Mouse (Mus musculus): ENCODE measurements around the gene Ly6g5c. TPM values are rescaled to one million over a fixed set of nuclear protein-coding genes. Genes with fewer than 3 reads are reported as not detected.

Ly6g5c gene
- total RNA-seq, 2 experiments from 2014 or later: not detected

DNA sequence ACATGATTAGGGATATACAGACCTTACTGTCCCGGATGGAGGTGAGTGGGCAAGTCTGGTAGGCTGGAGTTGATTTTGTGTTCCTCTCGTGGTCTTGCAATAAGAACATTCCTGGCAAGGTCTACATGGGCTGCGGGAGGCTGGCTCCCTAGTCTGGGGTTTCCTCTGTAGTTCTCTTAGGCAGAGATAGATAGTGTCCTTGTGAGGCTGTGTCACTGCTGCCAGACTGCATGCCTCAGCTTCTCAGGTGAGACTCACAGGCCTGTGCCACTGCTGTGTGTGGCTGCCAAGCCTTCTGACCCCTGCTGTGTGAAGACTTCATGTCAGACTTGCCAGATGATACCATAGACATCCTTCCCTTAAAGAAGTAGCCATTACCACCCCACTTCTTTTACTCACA is 31.2 kb downstream of the Ly6g5c start:
- DNase-seq (ENCODE audit: low spot score): no peak

- no peak for DNase-seq (ENCODE audit: low spot score)
Measured at GRCm38 (mm10) chr17:35140490-35140996, 32.5 kb downstream of the Ly6g5c start.

DNA sequence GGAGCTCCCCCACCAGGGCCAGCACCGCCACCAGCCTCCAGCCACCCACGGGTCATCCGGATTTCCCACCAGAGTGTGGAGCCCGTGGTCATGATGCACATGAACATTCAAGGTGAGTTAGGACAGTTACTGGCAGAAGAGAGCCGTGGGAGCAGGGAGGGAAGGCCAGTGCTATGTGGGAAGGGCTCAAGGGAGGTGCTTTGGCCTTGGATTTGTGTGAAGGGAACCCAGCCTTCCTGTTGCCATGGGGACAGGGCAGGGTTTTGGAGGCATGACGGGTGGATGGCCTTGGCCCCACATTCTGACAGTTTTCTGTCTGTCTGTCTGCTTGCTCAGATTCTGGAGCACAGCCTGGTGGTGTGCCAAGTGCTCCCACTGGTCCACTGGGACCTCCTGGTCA is 33.9 kb downstream of the Ly6g5c start:
- no peak for DNase-seq (ENCODE audit: low spot score)

DNA sequence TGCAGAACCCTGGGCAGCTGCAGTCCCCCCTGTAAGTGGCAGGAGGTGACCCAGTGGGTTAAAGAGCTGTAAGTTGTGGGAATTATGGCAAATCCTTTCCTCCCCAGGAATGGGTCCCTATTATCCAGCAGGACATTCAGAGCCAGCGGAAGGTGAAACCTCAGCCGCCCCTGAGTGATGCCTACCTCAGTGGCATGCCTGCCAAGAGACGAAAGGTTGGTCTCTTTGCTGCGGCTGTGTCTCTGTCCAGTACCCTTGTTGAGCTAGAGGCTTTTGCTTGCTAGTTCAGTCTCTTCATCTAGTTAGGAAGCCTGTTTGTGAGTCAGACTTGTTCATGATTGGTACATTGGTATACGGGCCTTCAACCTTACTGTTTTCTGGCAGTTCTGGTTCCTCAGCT is 38.1 kb downstream of the Ly6g5c start:
- no peak for DNase-seq (ENCODE audit: low spot score)

DNA sequence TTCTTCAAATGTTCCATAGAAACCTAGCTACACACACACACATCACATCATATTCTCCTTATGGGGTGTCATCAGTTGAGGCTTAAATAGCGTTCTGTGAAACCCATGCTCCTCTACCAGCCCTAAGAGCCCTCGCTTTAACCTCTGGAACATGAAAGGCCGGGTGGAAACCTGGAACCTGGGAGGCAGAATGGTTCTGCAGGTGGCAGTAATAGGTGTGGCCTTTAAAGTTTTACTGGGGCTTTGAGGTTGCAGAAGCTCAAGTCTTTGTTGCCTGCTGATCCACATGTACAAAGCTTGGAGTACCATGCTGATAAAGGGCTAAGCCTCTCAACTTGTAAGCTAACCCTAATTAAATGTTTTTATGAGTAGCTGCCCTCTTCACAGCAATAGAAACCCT is 39.3 kb downstream of the Ly6g5c start:
- DNase-seq (ENCODE audit: low spot score): no peak

DNA sequence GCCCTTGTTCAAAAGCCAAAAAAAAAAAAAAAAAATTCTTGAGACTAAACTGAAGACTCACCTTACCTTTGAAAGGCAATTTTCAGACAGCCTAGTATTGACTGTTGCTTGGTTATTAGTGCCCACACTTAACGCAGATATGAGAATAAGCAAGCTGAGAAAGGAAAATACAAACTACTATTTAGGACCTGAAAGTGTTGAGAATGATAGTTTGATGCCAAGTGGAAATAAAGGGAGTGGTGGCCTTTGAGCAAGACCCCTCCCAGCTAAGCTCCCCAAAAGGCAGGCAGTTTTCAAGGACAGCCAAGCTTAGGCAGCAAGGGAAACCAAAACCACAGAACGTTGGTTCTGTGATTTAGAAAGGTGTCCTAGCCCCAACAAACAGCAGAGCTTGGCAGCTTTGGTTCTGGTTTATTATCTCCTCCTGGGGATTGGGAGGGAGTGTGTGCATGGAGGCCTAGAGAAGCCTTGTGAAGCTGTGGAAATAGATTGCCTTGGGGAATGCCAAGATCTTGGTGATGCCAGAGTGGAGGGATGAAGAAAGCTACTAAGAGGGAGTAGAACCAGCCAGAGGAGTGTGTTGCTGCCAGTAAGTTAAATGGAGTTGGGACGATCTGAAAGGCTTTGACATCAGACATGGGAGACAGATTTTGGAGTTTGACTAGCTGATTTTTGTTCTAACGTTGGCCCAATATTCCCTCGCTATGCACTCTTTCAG is 40.0 kb downstream of the Ly6g5c start:
- DNase-seq (ENCODE audit: low spot score): no peak

DNA sequence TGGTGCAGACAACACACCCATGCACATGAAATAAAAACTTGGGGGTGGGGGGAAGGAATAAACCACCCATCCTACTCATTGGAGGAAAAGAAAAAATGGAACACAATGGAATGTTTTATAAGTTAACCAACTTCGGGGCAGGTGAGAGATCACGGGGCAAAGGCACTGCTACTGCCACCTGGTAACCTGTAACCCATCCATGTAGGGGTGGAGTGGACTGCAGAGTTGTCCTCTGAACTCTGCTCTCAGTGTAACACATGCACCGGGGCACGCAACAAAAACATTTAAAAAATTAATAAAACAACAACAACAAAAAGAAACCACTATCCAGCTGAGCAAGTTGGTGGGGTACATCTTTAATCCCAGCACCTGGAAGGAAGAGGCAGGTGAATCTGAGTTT is 44.0 kb downstream of the Ly6g5c start:
- DNase-seq (ENCODE audit: low spot score): no peak

- no peak for DNase-seq (ENCODE audit: low spot score)
Measured at GRCm38 (mm10) chr17:35153077-35153476, 45.0 kb downstream of the Ly6g5c start.

- DNase-seq (ENCODE audit: low spot score): no peak
Measured at GRCm38 (mm10) chr17:35153931-35154330, 45.9 kb downstream of the Ly6g5c start.

DNA sequence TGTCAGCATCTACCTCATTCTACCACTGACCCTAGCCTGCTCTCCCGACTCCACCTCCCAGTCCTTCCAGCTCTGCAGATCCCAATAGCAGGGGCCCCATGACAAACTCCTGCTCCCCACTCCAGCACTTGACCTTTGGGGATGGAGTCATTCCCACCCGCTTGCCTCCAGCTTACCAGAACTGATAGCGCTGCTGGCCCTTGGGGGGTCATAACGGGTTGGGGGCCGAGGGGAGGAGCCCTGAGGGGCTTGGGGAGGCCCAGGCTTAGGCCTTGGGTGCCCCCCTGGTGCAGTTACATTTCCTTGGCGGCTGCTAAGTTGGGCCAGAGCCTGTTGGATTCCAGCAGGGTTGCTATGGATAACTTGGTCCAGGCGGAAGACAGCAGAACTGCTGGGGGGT is 46.5 kb downstream of the Ly6g5c start:
- DNase-seq (ENCODE audit: low spot score): no peak

- DNase-seq (ENCODE audit: low spot score): no peak
Measured at GRCm38 (mm10) chr17:35155451-35155850, 47.4 kb downstream of the Ly6g5c start.

DNA sequence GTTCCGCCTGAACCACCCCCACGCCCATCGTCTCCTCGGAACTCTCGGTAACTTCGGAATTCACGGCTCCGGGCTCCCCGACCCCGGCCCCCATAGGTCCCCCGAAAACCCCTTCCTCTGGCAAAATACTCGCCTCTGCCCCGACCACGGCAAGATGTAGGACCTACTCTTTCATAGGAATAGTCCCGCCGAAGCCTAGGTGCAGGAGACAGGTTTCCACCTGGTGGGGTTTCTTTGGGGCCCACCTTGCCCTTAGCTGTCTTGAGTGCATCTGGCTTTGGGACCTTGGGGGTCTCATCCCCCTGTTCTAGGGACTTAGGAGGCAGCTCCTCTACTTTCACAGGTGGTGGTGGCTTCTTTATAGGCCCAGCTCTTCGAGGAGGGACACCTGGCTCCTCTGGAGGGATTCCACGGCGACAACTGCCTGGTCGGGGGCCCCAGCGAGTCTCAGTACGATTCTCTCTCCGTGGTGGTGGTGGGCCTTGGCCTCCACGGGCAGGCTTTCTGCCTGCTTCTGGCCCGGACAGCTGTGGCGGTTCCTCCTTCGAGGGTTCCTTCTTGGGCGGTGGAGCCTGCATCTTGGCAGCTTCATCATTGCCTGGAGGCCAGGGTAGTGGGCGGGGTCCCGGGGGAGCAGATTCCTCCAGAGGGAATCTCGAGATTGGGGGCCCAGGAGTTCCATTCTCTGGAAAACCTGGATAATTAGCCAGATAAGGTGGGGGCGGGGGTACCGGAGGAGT is 48.6 kb downstream of the Ly6g5c start:
- DNase-seq (ENCODE audit: low spot score): no peak

- no peak for DNase-seq (ENCODE audit: low spot score)
Measured at GRCm38 (mm10) chr17:35157254-35157653, 49.2 kb downstream of the Ly6g5c start.

DNA sequence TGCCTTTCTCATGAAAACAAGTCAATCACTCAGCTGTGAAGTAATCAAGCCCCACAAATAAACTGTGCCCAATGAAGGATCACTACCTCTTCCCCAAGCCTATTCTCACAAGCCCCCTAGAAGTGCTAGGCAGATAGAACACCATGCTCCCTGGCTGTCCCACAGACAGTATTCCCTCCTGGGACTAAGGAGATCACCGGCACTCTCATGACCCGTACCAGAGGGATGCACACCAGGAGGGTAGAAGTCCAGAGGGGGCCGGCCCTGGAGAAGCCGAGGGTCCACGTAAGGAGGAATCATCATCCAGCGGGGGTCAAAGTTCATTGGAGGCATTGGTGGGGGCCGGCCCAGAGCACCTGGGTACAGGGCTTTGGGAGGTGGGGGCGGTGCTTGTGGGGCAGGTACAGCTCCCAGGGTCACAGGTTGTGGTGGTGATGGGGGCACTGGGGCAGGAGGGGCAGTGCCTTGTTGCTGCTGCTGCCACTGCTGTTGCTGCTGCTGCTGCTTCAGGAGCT is 49.6 kb downstream of the Ly6g5c start:
- DNase-seq (ENCODE audit: low spot score): no peak

- DNase-seq (ENCODE audit: low spot score): no peak
Measured at GRCm38 (mm10) chr17:35158850-35159593, 50.9 kb downstream of the Ly6g5c start.

- DNase-seq (ENCODE audit: low spot score): no peak
Measured at GRCm38 (mm10) chr17:35159638-35160037, 51.6 kb downstream of the Ly6g5c start.

DNA sequence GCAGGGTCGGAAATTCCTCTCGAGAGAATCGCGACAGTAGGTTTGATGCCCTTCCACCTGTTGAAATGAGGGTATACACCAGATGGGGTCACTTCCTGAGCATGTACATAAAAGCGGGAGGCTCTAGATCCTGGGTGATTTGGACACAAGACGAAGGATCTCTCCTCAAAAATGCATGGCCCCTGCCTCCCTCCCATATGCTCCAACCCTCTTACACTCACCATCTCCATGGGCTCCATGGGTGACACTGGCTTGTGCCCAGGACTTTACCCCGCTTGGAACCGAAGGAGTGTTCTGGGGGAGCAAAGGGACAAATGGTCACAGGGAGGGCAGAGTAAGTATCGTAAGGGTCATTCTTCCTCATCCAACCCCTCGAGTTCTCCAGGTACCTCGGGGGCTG is 53.3 kb downstream of the Ly6g5c start:
- DNase-seq (ENCODE audit: low spot score): no peak

Other genes starting within 250 kb of the Ly6g5c start
- 1 to 10 TPM; 2.9 to 6.9 TPM for gene Cfb, start 245.8 kb upstream of the Ly6g5c start, total RNA-seq (2021)
- gene Zbtb12, start 228.8 kb upstream of the Ly6g5c start, total RNA-seq (2021): 1 to 10 TPM; 5.9 to 6.9 TPM
- gene Gm20547, start 226.2 kb upstream of the Ly6g5c start, total RNA-seq (2021): not detected
- gene C2, start 210.0 kb upstream of the Ly6g5c start, total RNA-seq (2021): 1 to 10 TPM; 1.5 to 1.6 TPM
- gene Ehmt2, start 209.8 kb upstream of the Ly6g5c start, total RNA-seq (2021): 10 to 100 TPM; 26.7 to 29.5 TPM
- not detected for gene Slc44a4, start 193.8 kb upstream of the Ly6g5c start, total RNA-seq (2021)
- 10 to 100 TPM in 1 of 2 experiments, 1 to 10 TPM in 1; 9.1 to 10.2 TPM for gene Neu1, start 177.0 kb upstream of the Ly6g5c start, total RNA-seq (2021)
- gene Hspa1b, start 149.0 kb upstream of the Ly6g5c start, total RNA-seq (2021): 10 to 100 TPM; 11.4 to 94.8 TPM
- not detected for gene Gm20481, start 138.4 kb upstream of the Ly6g5c start, total RNA-seq (2021)
- gene Hspa1a, start 136.1 kb upstream of the Ly6g5c start, total RNA-seq (2021): 10 to 100 TPM; 16.6 to 99.8 TPM
- gene Hspa1l, start 135.6 kb upstream of the Ly6g5c start, total RNA-seq (2021): 10 to 100 TPM; 31.8 to 33.6 TPM
- gene Lsm2, start 126.4 kb upstream of the Ly6g5c start, total RNA-seq (2021): 10 to 100 TPM; 14.0 to 17.1 TPM
- gene Vars, start 107.3 kb upstream of the Ly6g5c start, total RNA-seq (2021): 10 to 100 TPM; 38.2 TPM
- 10 to 100 TPM; 13.2 to 16.8 TPM for gene Vwa7, start 91.7 kb upstream of the Ly6g5c start, total RNA-seq (2021)
- not detected for gene Sapcd1, start 80.3 kb upstream of the Ly6g5c start, total RNA-seq (2021)
- gene Msh5, start 61.5 kb upstream of the Ly6g5c start, total RNA-seq (2021): under 1 TPM in 1 of 2 experiments, not detected in 1; 0.28 TPM
- gene Clic1, start 58.3 kb upstream of the Ly6g5c start, total RNA-seq (2021): 10 to 100 TPM in 1 of 2 experiments, 1 to 10 TPM in 1; 7.5 to 11.6 TPM
- 1 to 10 TPM; 4.5 to 8.7 TPM for gene Ddah2, start 49.2 kb upstream of the Ly6g5c start, total RNA-seq (2021)
- not detected for gene Ly6g6c, start 42.9 kb upstream of the Ly6g5c start, total RNA-seq (2021)
- gene Mpig6b, start 42.1 kb upstream of the Ly6g5c start, total RNA-seq (2021): not detected
- not detected for gene Ly6g6e, start 31.4 kb upstream of the Ly6g5c start, total RNA-seq (2021)
- gene Ly6g6d, start 30.2 kb upstream of the Ly6g5c start, total RNA-seq (2021): 1 to 10 TPM in 1 of 2 experiments, not detected in 1; 3.0 TPM
- gene Ly6g6f, start 22.7 kb upstream of the Ly6g5c start, total RNA-seq (2021): not detected
- gene Abhd16a, start 19.0 kb upstream of the Ly6g5c start, total RNA-seq (2021): 10 to 100 TPM; 85.3 to 87.7 TPM
- not detected for gene Ly6g5b, start 7.1 kb downstream of the Ly6g5c start, total RNA-seq (2021)
- 1 to 10 TPM; 8.7 to 9.0 TPM for gene Gpank1, start 13.2 kb downstream of the Ly6g5c start, total RNA-seq (2021)
- gene Csnk2b, start 13.8 kb downstream of the Ly6g5c start, total RNA-seq (2021): 100 to 1,000 TPM; 176 to 183 TPM
- 10 to 100 TPM; 12.6 to 16.6 TPM for gene D17H6S53E, start 18.1 kb downstream of the Ly6g5c start, total RNA-seq (2021)
- gene Apom, start 23.8 kb downstream of the Ly6g5c start, total RNA-seq (2021): not detected
- 100 to 1,000 TPM; 233 to 265 TPM for gene Bag6, start 26.9 kb downstream of the Ly6g5c start, total RNA-seq (2021)
- 100 to 1,000 TPM; 102 to 111 TPM for gene Prrc2a, start 56.6 kb downstream of the Ly6g5c start, total RNA-seq (2021)
- gene Aif1, start 67.8 kb downstream of the Ly6g5c start, total RNA-seq (2021): 1 to 10 TPM in 1 of 2 experiments, under 1 TPM in 1; 0.84 to 1.1 TPM
- 1 to 10 TPM in 1 of 2 experiments, not detected in 1; 1.1 TPM for gene Lst1, start 80.2 kb downstream of the Ly6g5c start, total RNA-seq (2021)
- gene Ltb, start 86.2 kb downstream of the Ly6g5c start, total RNA-seq (2021): under 1 TPM in 1 of 2 experiments, not detected in 1; 0.38 TPM
- not detected for gene Tnf, start 93.7 kb downstream of the Ly6g5c start, total RNA-seq (2021)
- gene Lta, start 97.1 kb downstream of the Ly6g5c start, total RNA-seq (2021): under 1 TPM; 0.43 to 0.48 TPM
- not detected for gene Gm16181, start 112.6 kb downstream of the Ly6g5c start, total RNA-seq (2021)
- gene Atp6v1g2, start 125.4 kb downstream of the Ly6g5c start, total RNA-seq (2021): 1 to 10 TPM; 1.1 to 1.8 TPM
- 1 to 10 TPM; 7.0 to 7.2 TPM for gene Nfkbil1, start 127.5 kb downstream of the Ly6g5c start, total RNA-seq (2021)
- gene Ddx39b, start 133.5 kb downstream of the Ly6g5c start, total RNA-seq (2021): 10 to 100 TPM; 83.5 to 83.8 TPM
- 10 to 100 TPM; 36.3 to 59.0 TPM for gene H2-D1, start 154.5 kb downstream of the Ly6g5c start, total RNA-seq (2021)
- under 1 TPM; 0.19 to 0.27 TPM for gene H2-Q1, start 212.1 kb downstream of the Ly6g5c start, total RNA-seq (2021)
- under 1 TPM; 0.18 to 0.71 TPM for gene H2-Q2, start 234.0 kb downstream of the Ly6g5c start, total RNA-seq (2021)